Mouse (Mus musculus): ENCODE data around the gene Lsamp.

DNA sequence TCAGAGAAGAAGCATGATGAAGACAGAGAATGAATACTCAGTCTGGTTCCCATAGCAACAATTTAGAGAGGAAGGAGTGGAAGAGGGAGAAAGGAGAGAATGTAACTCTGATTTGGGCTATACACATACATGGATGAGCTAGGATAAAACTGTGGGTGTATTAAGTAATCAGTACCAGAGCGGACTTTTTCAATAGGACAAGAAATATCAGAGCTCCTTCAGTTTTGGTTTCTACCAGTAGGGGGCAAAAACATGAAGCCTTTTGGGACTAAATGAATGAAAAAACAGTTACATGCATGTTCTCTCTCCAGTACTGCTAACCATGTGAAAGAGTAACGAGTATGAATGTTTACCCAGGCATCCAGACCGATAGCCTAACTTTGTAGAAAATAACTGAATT, 96.1 kb downstream of the Lsamp start:
- TF ChIP-seq GATA1 (IDR thresholded peaks at IDR 0.05; ENCODE audit: low read length) (no peak), TAL1 (IDR thresholded peaks at IDR 0.05; ENCODE audit: low read length) (no peak)
